Mouse (Mus musculus) liver, adult (tissue): ENCODE data around the gene Emc10.

Experiments
- GATA4 ChIP-seq: IDR thresholded peaks from 2 replicates; pipeline ENCODE4 v1.6.1; 2014; ENCODE audit warnings: mild to moderate bottlenecking, low read length; ENCODE audit not compliant: insufficient replicate concordance

The Emc10 gene

DNA sequence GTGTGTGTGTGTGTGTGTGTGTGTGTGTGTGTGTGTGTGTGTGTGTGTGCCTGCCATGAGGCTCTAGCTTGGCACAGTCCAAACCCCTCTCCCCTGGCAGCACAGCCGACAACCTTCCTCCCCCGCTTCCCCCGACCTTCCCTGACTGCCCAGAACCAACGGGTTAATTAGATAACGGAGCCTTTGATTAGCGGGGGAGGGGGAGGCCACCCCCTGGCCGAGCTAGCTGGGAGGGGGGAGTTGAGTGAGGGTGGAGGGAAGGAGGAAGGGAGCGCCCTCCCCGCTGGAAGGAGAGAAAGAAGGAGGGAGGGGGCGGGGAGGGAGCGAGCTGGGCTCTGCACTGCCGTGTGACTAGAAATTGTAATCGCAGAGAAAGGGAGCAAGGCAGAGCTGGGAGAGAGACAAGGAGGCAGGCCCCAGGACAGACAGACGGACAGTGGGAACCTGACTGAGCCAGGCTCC, 54.6 kb downstream of the Emc10 start:
- TF ChIP-seq GATA4: no peak

DNA sequence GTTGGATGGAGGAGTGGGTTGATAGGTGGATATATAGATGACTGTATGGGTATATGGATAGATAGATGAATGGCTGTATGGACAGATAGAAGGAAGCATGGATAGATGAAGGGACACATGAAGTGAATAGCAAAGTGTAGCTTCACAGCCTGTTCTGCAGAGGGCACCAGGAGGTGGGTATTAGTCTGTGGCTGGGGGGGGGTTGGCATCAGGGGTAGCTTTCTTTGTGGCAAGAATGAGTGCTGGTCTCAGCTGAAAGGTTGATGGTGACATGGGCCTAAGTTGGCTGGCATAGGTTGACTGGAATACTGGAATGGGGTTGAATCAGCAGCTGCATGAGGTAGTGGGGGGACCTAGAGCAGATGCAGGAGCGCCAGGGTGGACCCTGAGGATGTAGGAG, 55.1 kb downstream of the Emc10 start:
- no peak for TF ChIP-seq GATA4

DNA sequence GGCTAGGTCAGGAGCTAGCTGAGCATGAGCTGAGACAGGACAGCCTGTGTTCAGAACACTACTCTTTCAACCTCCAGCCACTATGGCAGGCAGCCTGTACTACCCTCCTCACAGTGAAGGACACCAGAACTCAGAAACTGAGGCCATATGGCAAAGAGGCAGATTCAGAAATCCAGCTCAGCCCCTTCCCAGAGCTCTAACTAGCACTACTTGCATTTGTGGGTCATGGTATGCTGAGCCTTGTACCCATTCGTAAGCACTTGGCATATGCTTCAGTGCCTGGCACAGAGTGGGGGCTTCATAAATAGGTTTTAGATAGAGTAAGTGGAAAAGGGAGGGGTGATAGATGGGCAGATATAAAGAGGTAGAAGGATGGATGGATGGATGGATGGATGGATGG, 55.9 kb downstream of the Emc10 start:
- TF ChIP-seq GATA4: no peak
